27 mouse cellular contexts compared by ENCODE assay signal in the genomic region with DNA sequence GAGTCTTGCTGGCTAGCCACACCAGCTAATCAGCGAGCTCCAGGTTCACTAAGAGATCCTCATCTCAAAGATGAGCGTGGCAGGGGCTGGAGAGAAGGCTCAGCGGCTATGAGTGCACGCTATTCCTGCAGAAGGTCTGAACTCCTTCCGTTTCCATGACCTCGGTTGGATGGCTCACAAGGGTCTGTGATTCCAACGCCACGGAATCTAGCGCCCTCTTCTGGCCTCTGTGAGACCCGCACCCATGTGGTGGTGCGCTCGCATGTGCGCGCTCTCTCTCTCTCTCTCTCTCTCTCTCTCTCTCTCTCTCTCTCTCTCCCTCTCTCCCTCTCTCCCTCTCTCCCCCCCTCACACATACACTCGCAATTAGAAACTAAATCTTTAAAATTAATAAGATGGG.
DNase-seq lines count a peak whose midpoint lies in the region; ATAC-seq and TF ChIP-seq lines count a peak whose summit lies in the region.
"Had no signal": no experiment of that assay in that cellular context is flagged by ENCODE, and none has a peak within 500 bp of the region (broad histone marks: within the 10 kb centered on the region; RNA-seq: fewer than 3 reads in every experiment).

No protein-coding gene starts in this region.

- H3K4me2 ChIP-seq in liver, embryonic 14.5 days (ENCODE audit: low read depth) = no peak overlapping the region
- no peak overlapping the region for H3K4me2 ChIP-seq in midbrain, postnatal 0 days (ENCODE audit: low read depth, low read length, poor library complexity, severe bottlenecking)
- H3K4me2 ChIP-seq in midbrain, embryonic 14.5 days (ENCODE audit: low read length) = no peak overlapping the region
- H3K4me2 ChIP-seq: forebrain, embryonic 15.5 days; heart, embryonic 13.5 days; hindbrain, embryonic 15.5 days; limb, embryonic 12.5 days; liver, embryonic 11.5 days; lung, embryonic 15.5 days; midbrain, embryonic 15.5 days had no signal

- H3K4me1 ChIP-seq in liver, embryonic 14.5 days (replicated peaks; ENCODE audit: control insufficient read depth in 2 of 2, insufficient read depth in 2 of 2, low read length in 1 of 2) = no peaks in the 10 kb centered on the region
- peaks cover 6% of the 10 kb centered on the region; the same call in 1 of the 2 replicates for H3K4me1 ChIP-seq in midbrain, postnatal 0 days (ENCODE audit: insufficient read depth, low read length)
- peaks cover 16% of the 10 kb centered on the region for H3K4me1 ChIP-seq in midbrain, embryonic 14.5 days (ENCODE audit: control insufficient read depth, insufficient read depth, low read length)
- no peaks in the 10 kb centered on the region for H3K4me1 ChIP-seq in MEL (ENCODE audit: control insufficient read depth in 1 of 2, insufficient read depth in 2 of 2, low read length in 2 of 2)
- H3K4me1 ChIP-seq: lung, embryonic 15.5 days; megakaryocyte, embryonic 14.5 days had no signal

- H3K36me3 ChIP-seq in liver, embryonic 14.5 days (replicated peaks; ENCODE audit: control insufficient read depth, insufficient read depth, low read depth) = no peaks in the 10 kb centered on the region
- no peaks in the 10 kb centered on the region for H3K36me3 ChIP-seq in midbrain, postnatal 0 days (ENCODE audit: insufficient read depth, low read length)
- H3K36me3 ChIP-seq in midbrain, embryonic 14.5 days (ENCODE audit: control insufficient read depth, insufficient read depth, low read length) = no peaks in the 10 kb centered on the region
- H3K36me3 ChIP-seq in MEL (ENCODE audit: control insufficient read depth in 1 of 2, insufficient read depth in 2 of 2, low read length in 2 of 2) = no peaks in the 10 kb centered on the region
- H3K36me3 ChIP-seq: forebrain, embryonic 15.5 days; heart, embryonic 13.5 days; hindbrain, embryonic 15.5 days; limb, embryonic 12.5 days; lung, embryonic 15.5 days; midbrain, embryonic 15.5 days had no signal

- WGBS in liver, embryonic 14.5 days (ENCODE audit: insufficient replicate concordance) = 75% methylated on average over 15 of the region's 15 CpGs
- 89% methylated on average over 15 of the region's 15 CpGs for WGBS in midbrain, postnatal 0 days
- 94% methylated on average over 15 of the region's 15 CpGs for WGBS in midbrain, embryonic 14.5 days

- ATAC-seq in liver, embryonic 14.5 days (ENCODE audit: insufficient read depth) = no peak
- no peak for ATAC-seq in midbrain, postnatal 0 days (ENCODE audit: low FRiP score)
- no peak for ATAC-seq in midbrain, embryonic 14.5 days (ENCODE audit: low FRiP score, low TSS enrichment)
- ATAC-seq: forebrain, embryonic 15.5 days; midbrain, embryonic 15.5 days had no signal

- no peaks in the 10 kb centered on the region for H3K9me3 ChIP-seq in liver, embryonic 14.5 days (ENCODE audit: control insufficient read depth, low read length)
- H3K9me3 ChIP-seq in midbrain, postnatal 0 days (ENCODE audit: low read length) = no peaks in the 10 kb centered on the region
- no peaks in the 10 kb centered on the region for H3K9me3 ChIP-seq in midbrain, embryonic 14.5 days (ENCODE audit: control insufficient read depth, low read length)
- no peaks in the 10 kb centered on the region for H3K9me3 ChIP-seq in MEL (replicated peaks; ENCODE audit: insufficient read depth, low read length)
- H3K9me3 ChIP-seq: forebrain, embryonic 15.5 days; heart, embryonic 13.5 days; hindbrain, embryonic 15.5 days; limb, embryonic 12.5 days; lung, embryonic 15.5 days; midbrain, embryonic 15.5 days had no signal

- no peak for TF ChIP-seq POLR2A in MEL (IDR thresholded peaks at IDR 0.05; ENCODE audit: control insufficient read depth in 1 of 2, insufficient read depth in 1 of 2, low read depth in 1 of 2, low read length in 2 of 2, poor library complexity in 1 of 2)
- TF ChIP-seq POLR2A in brain, embryonic 14.5 days (IDR thresholded peaks at IDR 0.05; ENCODE audit: borderline replicate concordance, extremely low read depth, insufficient read depth, insufficient read length, poor library complexity, severe bottlenecking) = no peak

- TF ChIP-seq CTCF in liver, embryonic 14.5 days (IDR thresholded peaks at IDR 0.05; ENCODE audit: low read depth) = peak; percentile 52
- peak; percentile 25; the same call in 1 of the 2 replicates for TF ChIP-seq CTCF in midbrain, postnatal 0 days (IDR thresholded peaks at IDR 0.05)
- peak; percentile 8 to 32 (median 18); a peak in 3 of 6 replicates for TF ChIP-seq CTCF in MEL (IDR thresholded peaks at IDR 0.05 in 2 of 3, conservative IDR thresholded peaks at IDR 0.05 in 1 of 3; ENCODE audit: control insufficient read depth in 1 of 3, insufficient read depth in 1 of 3, low read depth in 2 of 3, low read length in 3 of 3, poor library complexity in 1 of 3, severe bottlenecking in 1 of 3)
- peak; percentile 11; the same call in 1 of the 2 replicates for TF ChIP-seq CTCF in brain, embryonic 14.5 days (IDR thresholded peaks at IDR 0.05; ENCODE audit: borderline replicate concordance, extremely low read depth, insufficient read depth, insufficient read length)

- no peak; the same call in 1 of the 2 replicates for TF ChIP-seq RAD21 in MEL (IDR thresholded peaks at IDR 0.05; ENCODE audit: low read depth, low read length)

- no peak for TF ChIP-seq EP300 in liver, embryonic 14.5 days (IDR thresholded peaks at IDR 0.05; ENCODE audit: low read depth)
- TF ChIP-seq EP300 in MEL (IDR thresholded peaks at IDR 0.05; ENCODE audit: low read depth in 1 of 2, low read length in 2 of 2) = no peak

- DNase-seq in liver, embryonic 14.5 days (ENCODE audit: low read depth in 3 of 3, low spot score in 3 of 3) = no peak
- no peak for DNase-seq in liver
- DNase-seq in midbrain, postnatal 0 days (ENCODE audit: low spot score) = no peak
- DNase-seq in midbrain, embryonic 14.5 days = no peak
- no peak for DNase-seq in MEL (ENCODE audit: low read depth, low spot score)
- DNase-seq in brain, embryonic 14.5 days (ENCODE audit: low read depth) = no peak
- DNase-seq in left cerebral cortex, postnatal 14 days (ENCODE audit: low spot score in 2 of 2) = no peak
- DNase-seq in ovary, postnatal 14 days (ENCODE audit: low spot score) = no peak
- DNase-seq: adrenal gland, adult 8-10 months; B cell, adult 2 months; cerebellum, adult 11 months; cerebellum, adult 9-10 months; cerebellum, postnatal 36 days; gastrocnemius, postnatal 10 days; heart, postnatal 10 days; kidney, adult 8-10 months; kidney, postnatal 14 days; lung, postnatal 4 days; thymus, postnatal 14 days had no signal

- no peak overlapping the region for H3K4me3 ChIP-seq in liver, embryonic 14.5 days (ENCODE audit: insufficient read depth in 1 of 2, low read depth in 2 of 2, low read length in 2 of 2)
- H3K4me3 ChIP-seq in midbrain, postnatal 0 days (ENCODE audit: low read depth, low read length) = no peak overlapping the region
- no peak overlapping the region for H3K4me3 ChIP-seq in midbrain, embryonic 14.5 days (replicated peaks; ENCODE audit: low read depth, low read length)
- no peak overlapping the region for H3K4me3 ChIP-seq in MEL (ENCODE audit: control insufficient read depth in 1 of 2, insufficient read depth in 1 of 2, low read depth in 2 of 2, low read length in 2 of 2)
- H3K4me3 ChIP-seq: forebrain, embryonic 15.5 days; heart, embryonic 13.5 days; hindbrain, embryonic 15.5 days; limb, embryonic 12.5 days; lung, embryonic 15.5 days; megakaryocyte, embryonic 14.5 days; midbrain, embryonic 15.5 days had no signal

- H3K27me3 ChIP-seq in liver, embryonic 14.5 days (ENCODE audit: control insufficient read depth, insufficient read depth, low read length) = no peaks in the 10 kb centered on the region
- H3K27me3 ChIP-seq in midbrain, postnatal 0 days (ENCODE audit: insufficient read depth, low read length) = no peaks in the 10 kb centered on the region
- H3K27me3 ChIP-seq in midbrain, embryonic 14.5 days (ENCODE audit: control insufficient read depth, insufficient read depth, low read length) = no peaks in the 10 kb centered on the region
- no peaks in the 10 kb centered on the region for H3K27me3 ChIP-seq in MEL (ENCODE audit: control insufficient read depth in 1 of 2, insufficient read depth in 2 of 2, low read length in 2 of 2)
- H3K27me3 ChIP-seq: forebrain, embryonic 15.5 days; heart, embryonic 13.5 days; hindbrain, embryonic 15.5 days; limb, embryonic 12.5 days; lung, embryonic 15.5 days; midbrain, embryonic 15.5 days had no signal

- no peaks in the 10 kb centered on the region for H3K79me2 ChIP-seq in MEL (ENCODE audit: control insufficient read depth, insufficient read depth, low read length, poor library complexity)

- no peak overlapping the region for H3K9ac ChIP-seq in liver, embryonic 14.5 days (replicated peaks)
- no peak overlapping the region for H3K9ac ChIP-seq in midbrain, postnatal 0 days (replicated peaks; ENCODE audit: low read length, poor library complexity, severe bottlenecking)
- H3K9ac ChIP-seq in midbrain, embryonic 14.5 days (replicated peaks; ENCODE audit: low read length) = no peak overlapping the region
- H3K9ac ChIP-seq in MEL (ENCODE audit: control insufficient read depth, low read depth, low read length, poor library complexity, severe bottlenecking) = no peak overlapping the region
- H3K9ac ChIP-seq: forebrain, embryonic 15.5 days; heart, embryonic 13.5 days; hindbrain, embryonic 15.5 days; limb, embryonic 12.5 days; lung, embryonic 15.5 days; midbrain, embryonic 15.5 days had no signal

- H3K27ac ChIP-seq in liver, embryonic 14.5 days = no peak overlapping the region
- H3K27ac ChIP-seq in midbrain, postnatal 0 days (ENCODE audit: low read depth, low read length) = no peak overlapping the region
- H3K27ac ChIP-seq in midbrain, embryonic 14.5 days (replicated peaks; ENCODE audit: low read depth, low read length) = no peak overlapping the region
- no peak overlapping the region for H3K27ac ChIP-seq in MEL (ENCODE audit: control insufficient read depth, low read depth, low read length)
- H3K27ac ChIP-seq: forebrain, embryonic 15.5 days; heart, embryonic 13.5 days; hindbrain, embryonic 15.5 days; limb, embryonic 12.5 days; lung, embryonic 15.5 days; midbrain, embryonic 15.5 days had no signal

- intact Hi-C loops in left cerebral cortex, postnatal 14 days (cut with DNase I) = no loop called here

TF ChIP-seq in MEL, 35 proteins besides CTCF, POLR2A, EP300 and RAD21 (continues in another document):
- TF ChIP-seq KAT2A (conservative IDR thresholded peaks at IDR 0.05; ENCODE audit: low read depth, low read length) = no peak
- TF ChIP-seq NRF1 (IDR thresholded peaks at IDR 0.05; ENCODE audit: insufficient read depth, low read depth, low read length, poor library complexity, severe bottlenecking) = no peak
- no peak for TF ChIP-seq MEF2A (IDR thresholded peaks at IDR 0.05; ENCODE audit: extremely low read depth, insufficient replicate concordance, low read depth, low read length, poor library complexity, severe bottlenecking)
- no peak for TF ChIP-seq CHD1 (IDR thresholded peaks at IDR 0.05; ENCODE audit: low read depth, low read length)
- TF ChIP-seq MAFK (IDR thresholded peaks at IDR 0.05; ENCODE audit: borderline replicate concordance, low read depth, low read length) = no peak
- no peak for TF ChIP-seq GATA1 (IDR thresholded peaks at IDR 0.05; ENCODE audit: low read depth, low read length)
- TF ChIP-seq USF1 (IDR thresholded peaks at IDR 0.05; ENCODE audit: low read depth, low read length) = no peak
- TF ChIP-seq ZNF384 (IDR thresholded peaks at IDR 0.05; ENCODE audit: low read depth, low read length) = no peak
- TF ChIP-seq SMC3 (IDR thresholded peaks at IDR 0.05; ENCODE audit: low read depth, low read length) = no peak; the same call in 1 of the 2 replicates
